Mouse (Mus musculus) cerebellum, adult 2 months (tissue): ENCODE measurements around the gene Dip2c.

Experiments used
- CTCF ChIP-seq: fragments of 200-500 bp; IDR thresholded peaks from 2 replicates; pipeline ENCODE4 v1.5.1; 2011; ENCODE audit warnings: low read depth, mild to moderate bottlenecking, control low read depth, low read length, moderate library complexity, borderline replicate concordance; ENCODE audit not compliant: insufficient read depth
- POLR2A ChIP-seq: fragments of 200-500 bp; IDR thresholded peaks from 2 replicates; pipeline ENCODE4 v1.6.1; 2011; ENCODE audit warnings: low read length, control low read depth, borderline replicate concordance; ENCODE audit not compliant: insufficient read depth

DNA sequence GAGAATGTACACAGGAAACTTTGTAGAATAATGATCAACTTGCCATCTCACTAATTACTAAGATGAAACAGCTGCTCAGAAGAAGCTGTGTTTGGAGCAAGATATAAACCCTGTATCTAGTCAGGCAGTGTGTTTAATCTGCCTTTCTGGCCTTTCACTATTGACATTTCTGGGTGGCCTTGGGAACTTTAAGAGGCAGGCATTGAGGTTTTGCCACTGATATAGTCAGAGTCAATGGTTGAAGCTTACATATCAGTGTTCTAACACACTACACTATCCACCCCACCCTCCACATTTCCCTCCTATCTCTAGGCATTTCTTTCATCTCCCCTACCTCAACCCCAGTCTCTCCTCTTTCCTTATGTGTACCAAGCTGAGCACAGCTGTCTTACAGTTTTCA, 149.9 kb downstream of the Dip2c start:
- TF ChIP-seq CTCF (no peak), POLR2A (no peak)
